Mouse (Mus musculus) liver, embryonic 13.5 days (tissue): ENCODE data around the gene Smco3. TPM values are rescaled to one million over a fixed set of nuclear protein-coding genes. Genes with fewer than 3 reads are reported as not detected.
A peak's percentile ranks its signal among the peaks of the same experiment; 100 is the strongest.

Source experiments
- ATAC-seq: fragments of 200-750 bp; cut with Nextera tagmentation; 2 replicates; pipeline ENCODE4 v1.8.0; 2017; ENCODE audit warnings: low read depth, mild to moderate bottlenecking, moderate number of reproducible peaks, moderate library complexity
- DNase-seq: peaks from one replicate; pipeline ENCODE4 v3.0.0; 2022
- H3K27ac ChIP-seq: fragments of 300-500 bp; sonication (generic); 2 replicates; pipeline ENCODE4 v1.5.1; 2015; ENCODE audit warnings: moderate library complexity, mild to moderate bottlenecking, inconsistent platforms
- H3K27me3 ChIP-seq: fragments of 300-500 bp; sonication (generic); 2 replicates; pipeline ENCODE4 v1.6.1; 2015; ENCODE audit warnings: mild to moderate bottlenecking, inconsistent platforms
- H3K36me3 ChIP-seq: fragments of 300-500 bp; sonication (generic); 2 replicates; pipeline ENCODE4 v1.6.1; 2015; ENCODE audit warnings: mild to moderate bottlenecking, inconsistent platforms
- H3K4me1 ChIP-seq: fragments of 300-500 bp; sonication (generic); replicated peaks from 2 replicates; pipeline ENCODE4 v1.6.1; 2015; ENCODE audit warnings: inconsistent platforms
- H3K4me2 ChIP-seq: fragments of 300-500 bp; sonication (generic); 2 replicates; pipeline ENCODE4 v1.6.1; 2015; ENCODE audit warnings: inconsistent platforms, mild to moderate bottlenecking, moderate library complexity
- H3K4me3 ChIP-seq: fragments of 300-500 bp; sonication (generic); replicated peaks from 2 replicates; pipeline ENCODE4 v1.5.1; 2015; ENCODE audit warnings: mild to moderate bottlenecking, inconsistent platforms
- H3K9ac ChIP-seq: fragments of 300-500 bp; sonication (generic); 2 replicates; pipeline ENCODE4 v1.6.1; 2015; ENCODE audit warnings: mild to moderate bottlenecking, inconsistent platforms
- H3K9me3 ChIP-seq: fragments of 300-500 bp; sonication (generic); replicated peaks from 2 replicates; pipeline ENCODE4 v1.6.1; 2016; ENCODE audit warnings: inconsistent platforms
- WGBS: fragments of 180-500 bp; shearing (Covaris S2); methylation state at CpG from one replicate; pipeline ENCODE4 v1.1.7; 2015; ENCODE audit not compliant: insufficient replicate concordance; 5-methylcytosine and 5-hydroxymethylcytosine counted together
- microRNA-seq: library from miRNA; unstranded; fragments of <30 nt; microRNA quantifications from one replicate; pipeline ENCODE4, GENCODE M21; 2016
- polyA plus RNA-seq: library from polyadenylated mRNA; unstranded; fragments of >200 nt; fragmentation: Nextera tagmentation; extraction: Ambion mirVana; gene quantifications from 2 replicates; pipeline ENCODE4 v1.2.1, GENCODE M21; 2015

The Smco3 gene
- polyA plus RNA-seq, 1 experiment from 2014 or later, result not detected

DNA sequence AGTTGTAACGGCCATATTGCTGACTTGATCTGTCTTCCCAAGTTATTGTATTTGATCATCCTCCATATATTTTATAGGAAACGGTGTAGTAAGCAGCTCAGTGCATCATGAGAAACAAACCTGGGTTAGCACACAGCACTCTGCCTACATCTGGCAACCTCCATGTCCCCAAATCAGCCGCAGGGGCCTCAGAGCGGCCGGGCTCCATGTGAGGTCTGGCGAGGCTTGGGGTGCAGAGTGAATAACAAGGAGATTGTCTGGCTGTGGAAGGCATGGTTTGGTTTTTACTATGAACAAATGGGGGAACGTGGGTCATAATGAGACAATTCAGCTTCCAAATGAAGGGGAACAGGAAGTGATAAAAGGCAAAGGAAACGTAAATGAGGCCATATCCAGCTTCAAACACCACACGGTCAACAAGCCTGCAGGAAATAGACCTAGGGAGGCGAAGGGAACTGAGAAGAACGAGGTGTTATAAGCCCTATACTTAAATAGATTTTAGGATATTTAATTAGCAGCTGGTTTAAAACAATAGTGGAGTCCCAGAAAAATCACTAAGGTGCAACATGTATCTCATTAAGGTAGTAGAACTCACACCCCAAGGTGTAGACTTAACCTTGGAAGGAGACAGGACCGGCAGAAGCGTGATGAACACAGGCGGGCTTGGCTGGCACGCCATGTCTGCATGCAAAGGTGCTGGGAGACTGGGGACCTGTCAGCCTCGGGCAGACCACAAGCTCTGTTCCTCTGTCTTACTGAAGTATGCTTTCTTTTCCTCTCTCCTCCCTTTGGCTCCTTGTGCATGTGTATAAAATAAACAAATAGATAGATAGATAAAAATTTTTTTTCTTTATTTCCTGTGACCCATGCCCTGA lies 42.1 kb downstream of the Smco3 start:
- Histone ChIP-seq H3K9me3 (no peaks in the 10 kb centered on the region), H3K4me3 (peak overlapping the region; percentile 53), H3K36me3 (no peaks in the 10 kb centered on the region), H3K27ac (no peak overlapping the region), H3K4me1 (peaks cover 37% of the 10 kb centered on the region), H3K4me2 (peak overlapping the region; percentile 73), H3K27me3 (peaks cover 19% of the 10 kb centered on the region), H3K9ac (peak overlapping the region; percentile 64)
- ATAC-seq, result no peak
- 23% methylated on average over 16 of the region's 16 CpGs for WGBS
- DNase-seq, result no peak

DNA sequence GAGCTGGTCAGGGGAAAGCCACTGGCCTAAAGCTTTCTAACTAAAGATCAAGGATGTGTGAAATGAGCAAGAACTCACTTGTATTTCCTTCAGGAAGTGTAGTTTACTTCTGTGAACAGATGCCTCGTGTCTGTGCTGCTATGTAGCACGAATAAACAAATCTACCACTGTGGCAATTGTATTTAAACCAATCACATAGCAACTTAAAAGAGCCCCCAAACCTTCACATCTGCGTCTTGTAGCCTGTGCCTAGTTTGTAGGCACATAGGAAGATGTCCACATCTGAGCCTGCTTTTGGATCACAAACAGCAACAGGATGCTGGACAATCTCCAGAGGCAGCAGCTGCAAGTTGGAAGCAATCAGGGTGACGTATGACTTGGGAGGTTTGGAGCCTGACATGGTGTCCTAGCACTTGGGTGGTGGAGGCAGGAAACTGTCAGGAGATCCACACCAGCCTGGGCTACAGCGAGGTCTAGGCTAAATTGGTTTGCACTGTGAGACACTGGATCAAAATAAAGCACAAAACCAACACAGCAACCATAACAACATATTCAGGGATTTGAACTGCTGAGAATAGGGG lies 45.8 kb downstream of the Smco3 start:
- ATAC-seq (no peak), DNase-seq (no peak)
- Histone ChIP-seq H3K27ac (no peak overlapping the region), H3K4me1 (peaks cover 17% of the 10 kb centered on the region), H3K4me3 (no peak overlapping the region), H3K36me3 (no peaks in the 10 kb centered on the region), H3K9me3 (no peaks in the 10 kb centered on the region), H3K27me3 (peaks cover 19% of the 10 kb centered on the region), H3K4me2 (no peak overlapping the region), H3K9ac (no peak overlapping the region)
- WGBS, result 48% methylated on average over 5 of the region's 5 CpGs

DNA sequence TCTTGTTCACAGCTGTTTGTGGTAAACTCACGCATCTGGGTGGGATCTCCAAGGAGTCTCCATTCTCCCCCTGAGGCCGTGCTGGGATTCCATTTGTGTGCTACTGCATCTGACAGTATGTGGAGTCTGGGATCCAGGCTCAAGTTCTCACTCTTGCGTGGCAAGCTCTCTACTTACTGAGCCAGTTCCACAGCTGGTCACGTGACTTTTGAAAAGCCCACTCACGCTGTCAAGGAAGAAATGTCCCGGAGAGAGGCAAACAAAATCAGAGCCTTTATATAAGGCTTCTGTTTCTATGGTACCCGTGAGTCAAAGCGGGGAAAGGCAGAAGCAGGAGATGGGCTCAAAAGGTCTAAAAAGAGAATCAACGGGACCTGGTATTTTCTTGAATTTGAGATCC lies 52.5 kb downstream of the Smco3 start:
- H3K9ac ChIP-seq, result no peak overlapping the region
- DNase-seq, result no peak
- WGBS, result 71% methylated on average over 9 of the region's 9 CpGs
- no peak for ATAC-seq
- no peak overlapping the region for H3K4me2 ChIP-seq
- no peaks in the 10 kb centered on the region for H3K9me3 ChIP-seq
- H3K27me3 ChIP-seq, result no peaks in the 10 kb centered on the region
- H3K36me3 ChIP-seq, result no peaks in the 10 kb centered on the region
- H3K4me1 ChIP-seq, result no peaks in the 10 kb centered on the region
- no peak overlapping the region for H3K27ac ChIP-seq
- H3K4me3 ChIP-seq, result no peak overlapping the region

GRCm38 (mm10) chr6:136782146-136782545 lies 53.1 kb downstream of the Smco3 start:
- H3K9ac ChIP-seq, result no peak overlapping the region
- no peak for ATAC-seq
- H3K4me3 ChIP-seq, result no peak overlapping the region
- H3K36me3 ChIP-seq, result no peaks in the 10 kb centered on the region
- no peak overlapping the region for H3K4me2 ChIP-seq
- H3K9me3 ChIP-seq, result no peaks in the 10 kb centered on the region
- H3K27me3 ChIP-seq, result no peaks in the 10 kb centered on the region
- DNase-seq, result no peak
- no peaks in the 10 kb centered on the region for H3K4me1 ChIP-seq
- no peak overlapping the region for H3K27ac ChIP-seq
- WGBS, result 73% methylated on average over 12 of the region's 12 CpGs

DNA sequence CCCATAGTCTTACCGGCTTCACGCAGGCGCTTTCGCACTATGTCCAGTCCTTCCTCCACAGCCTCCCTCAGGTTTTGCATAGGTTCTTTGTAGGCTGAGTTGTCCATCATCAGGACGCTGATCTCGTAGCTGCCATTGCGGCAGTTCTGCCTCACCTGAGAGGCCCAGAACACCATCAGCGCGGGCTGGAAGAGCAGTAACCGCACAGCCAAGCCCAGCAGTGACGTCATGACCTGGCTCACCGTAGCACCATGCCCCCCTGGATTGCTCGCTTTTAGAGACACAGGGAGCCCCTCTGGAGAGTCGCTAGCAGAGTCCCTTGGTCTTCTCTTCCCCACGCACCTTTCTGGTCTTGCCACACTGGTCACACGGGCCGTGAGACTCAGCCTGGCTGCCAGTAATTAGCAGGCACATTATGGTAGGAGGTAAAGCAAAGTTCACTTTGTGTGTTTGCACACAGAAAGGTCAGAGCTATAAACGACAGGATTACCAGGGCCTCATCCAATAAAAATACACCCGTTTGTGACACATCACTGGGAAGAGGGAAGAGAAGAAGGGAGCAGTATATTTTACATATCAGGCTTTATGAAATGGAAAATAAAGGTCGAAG lies 53.8 kb downstream of the Smco3 start, which contains the start of gene Gucy2c:
TSS of gene Gucy2c (minus strand) at position 389 of the 610 bp plus-strand sequence.
- Histone ChIP-seq H3K4me2 (no peak within 1 kb of the TSS), H3K27me3 (no peaks in the 10 kb centered on the region), H3K9me3 (no peaks in the 10 kb centered on the region), H3K27ac (no peak within 1 kb of the TSS), H3K4me3 (no peak within 1 kb of the TSS), H3K9ac (no peak within 1 kb of the TSS), H3K4me1 (no peaks in the 10 kb centered on the region), H3K36me3 (no peaks in the 10 kb centered on the region)
- 71% methylated on average over 20 of the region's 20 CpGs for WGBS
- ATAC-seq, result no peak
- no peak for DNase-seq

Small RNAs within 50 kb of the gene (microRNA-seq; reads per million reads assigned to microRNA genes)
- gene Gm44364, result not detected

Other genes starting within 250 kb of the Smco3 start
- 4.6 and 4.8 TPM in 2 replicates for gene Plbd1, start 173.5 kb downstream of the Smco3 start, polyA plus RNA-seq
- gene Gucy2c, start 53.7 kb downstream of the Smco3 start, polyA plus RNA-seq, result 0.08 and 0.15 TPM in 2 replicates
- gene Hist4h4, start 31.0 kb downstream of the Smco3 start, polyA plus RNA-seq, result 1.3 and 1.5 TPM in 2 replicates
- 167 and 177 TPM in 2 replicates for gene H2afj, start 27.2 kb downstream of the Smco3 start, polyA plus RNA-seq
- 1.2 and 2.4 TPM in 2 replicates for gene BC049715, start 7.8 kb downstream of the Smco3 start, polyA plus RNA-seq
- 62.5 and 80.2 TPM in 2 replicates for gene Wbp11, start 7.2 kb downstream of the Smco3 start, polyA plus RNA-seq
- 28.8 and 32.7 TPM in 2 replicates for gene Art4, start 22.3 kb upstream of the Smco3 start, polyA plus RNA-seq
- 6.5 and 7.3 TPM in 2 replicates for gene Mgp, start 40.4 kb upstream of the Smco3 start, polyA plus RNA-seq
- gene Erp27, start 86.7 kb upstream of the Smco3 start, polyA plus RNA-seq, result 0.12 and 0.20 TPM in 2 replicates
- gene Pde6h, start 88.4 kb upstream of the Smco3 start, polyA plus RNA-seq, result not detected in 2 replicates
- gene Arhgdib, start 106.4 kb upstream of the Smco3 start, polyA plus RNA-seq, result 107 and 116 TPM in 2 replicates